Mouse (Mus musculus) embryonic facial prominence, embryonic 11.5 days (tissue): Measurements from ENCODE around the gene 4930544D05Rik. TPM values are rescaled to one million over a fixed set of nuclear protein-coding genes. Genes with fewer than 3 reads are reported as not detected.

Experiments used
- ATAC-seq: fragments of 200-750 bp; cut with Nextera tagmentation; replicated peaks from 2 replicates; pipeline ENCODE4 v1.8.0; 2017; ENCODE audit warnings: low read depth; ENCODE audit not compliant: insufficient number of reproducible peaks, low FRiP score, low TSS enrichment
- DNase-seq: peaks from one replicate; pipeline ENCODE4 v3.0.0-alpha.2; 2015; ENCODE audit warnings: low spot score
- H3K27ac ChIP-seq: fragments of 300-500 bp; sonication (generic); replicated peaks from 2 replicates; pipeline ENCODE4 v1.5.1; 2014; ENCODE audit warnings: mild to moderate bottlenecking, low read depth, low read length, control low read depth
- H3K27me3 ChIP-seq: fragments of 300-500 bp; sonication (generic); 2 replicates; pipeline ENCODE4 v1.6.1; 2014; ENCODE audit warnings: mild to moderate bottlenecking, low read length, moderate library complexity, mixed read lengths; ENCODE audit not compliant: control insufficient read depth, insufficient read depth
- H3K36me3 ChIP-seq: fragments of 300-500 bp; sonication (generic); replicated peaks from 2 replicates; pipeline ENCODE4 v1.6.1; 2014; ENCODE audit warnings: low read depth, mild to moderate bottlenecking, low read length, moderate library complexity, mixed read lengths; ENCODE audit not compliant: control insufficient read depth, insufficient read depth
- H3K4me1 ChIP-seq: fragments of 300-500 bp; sonication (generic); 2 replicates; pipeline ENCODE4 v1.6.1; 2014; ENCODE audit warnings: low read length, mixed read lengths; ENCODE audit not compliant: control insufficient read depth, insufficient read depth
- H3K4me2 ChIP-seq: fragments of 300-500 bp; sonication (generic); 2 replicates; pipeline ENCODE4 v1.6.1; 2014; ENCODE audit warnings: low read depth, mild to moderate bottlenecking, control low read depth, low read length, moderate library complexity
- H3K4me3 ChIP-seq: fragments of 300-500 bp; sonication (generic); 2 replicates; pipeline ENCODE4 v1.5.1; 2014; ENCODE audit warnings: low read depth, low read length, control low read depth
- H3K9ac ChIP-seq: fragments of 300-500 bp; sonication (generic); replicated peaks from 2 replicates; pipeline ENCODE4 v1.6.1; 2014; ENCODE audit warnings: mild to moderate bottlenecking, control low read depth, low read length
- H3K9me3 ChIP-seq: fragments of 300-500 bp; sonication (generic); replicated peaks from 2 replicates; pipeline ENCODE4 v1.6.1; 2016; ENCODE audit warnings: mild to moderate bottlenecking, low read length, inconsistent platforms, mixed read lengths; ENCODE audit not compliant: control insufficient read depth
- WGBS: fragments of 180-500 bp; shearing (Covaris S2); extraction: QIAGEN DNeasy Blood & Tissue Kit; methylation state at CpG from one replicate; pipeline ENCODE4 v1.1.7; 2014; 5-methylcytosine and 5-hydroxymethylcytosine counted together
- polyA plus RNA-seq: library from polyadenylated mRNA; unstranded; fragments of >200 nt; fragmentation: Nextera tagmentation; extraction: Ambion mirVana; gene quantifications from 2 replicates; pipeline ENCODE4 v1.2.1, GENCODE M21; 2014

4930544D05Rik gene
- polyA plus RNA-seq, 1 experiment from 2014 or later = not detected

GRCm38 (mm10) chr11:70656456-70656927, 40.8 kb downstream of the 4930544D05Rik start:
- DNase-seq = peak; percentile 80
- peak; percentile 31; the same call in 1 of the 2 replicates for ATAC-seq
- peaks cover under 1% of the 10 kb centered on the region; the same call in 1 of the 2 replicates for H3K36me3 ChIP-seq
- peak overlapping the region; percentile 95 for H3K4me2 ChIP-seq
- 4% methylated on average over 16 of the region's 16 CpGs for WGBS
- peak overlapping the region; percentile 100 for H3K4me3 ChIP-seq
- peaks cover 9% of the 10 kb centered on the region for H3K4me1 ChIP-seq
- H3K27me3 ChIP-seq = no peaks in the 10 kb centered on the region
- no peaks in the 10 kb centered on the region for H3K9me3 ChIP-seq
- H3K27ac ChIP-seq = peak overlapping the region; percentile 97
- H3K9ac ChIP-seq = peak overlapping the region; percentile 97

- Histone ChIP-seq H3K27ac (peak within 1 kb of the TSS; percentile 97), H3K9ac (peak within 1 kb of the TSS; percentile 97), H3K9me3 (no peaks in the 10 kb centered on the region), H3K27me3 (no peaks in the 10 kb centered on the region), H3K36me3 (peaks cover under 1% of the 10 kb centered on the region), H3K4me3 (peak within 1 kb of the TSS; percentile 100), H3K4me2 (peak within 1 kb of the TSS; percentile 95), H3K4me1 (peaks cover 9% of the 10 kb centered on the region)
- DNase-seq (no peak), ATAC-seq (no peak)
- WGBS = 4% methylated on average over 3 of the region's 3 CpGs
These were observed 41.3 kb downstream of the 4930544D05Rik start, which contains the start of gene Eno3 for GRCm38 (mm10) chr11:70656964-70657363. Gene Eno3, plus strand, starts transcription at chr11:70657202.

- peak overlapping the region; percentile 95; the same call in 1 of the 2 replicates for H3K4me2 ChIP-seq
- 47% methylated on average over 6 of the region's 6 CpGs for WGBS
- H3K4me3 ChIP-seq = no peak overlapping the region
- no peaks in the 10 kb centered on the region for H3K27me3 ChIP-seq
- H3K36me3 ChIP-seq = peaks cover 3% of the 10 kb centered on the region
- ATAC-seq (no peak), DNase-seq (no peak)
- peak overlapping the region; percentile 97; the same call in 1 of the 2 replicates for H3K27ac ChIP-seq
- H3K4me1 ChIP-seq = peaks cover 9% of the 10 kb centered on the region
- H3K9me3 ChIP-seq = no peaks in the 10 kb centered on the region
- 0 out of 2 replicates have a peak overlapping the region, but pooled peaks have one; percentile 7 for H3K9ac ChIP-seq
These were observed 41.9 kb downstream of the 4930544D05Rik start for GRCm38 (mm10) chr11:70657573-70657972.

GRCm38 (mm10) chr11:70657991-70658390, 42.3 kb downstream of the 4930544D05Rik start:
- 0 out of 2 replicates have a peak overlapping the region, but pooled peaks have one; percentile 7 for H3K9ac ChIP-seq
- no peak overlapping the region for H3K4me3 ChIP-seq
- H3K36me3 ChIP-seq = peaks cover 3% of the 10 kb centered on the region
- H3K27me3 ChIP-seq = no peaks in the 10 kb centered on the region
- ATAC-seq (no peak), DNase-seq (no peak)
- H3K27ac ChIP-seq = 0 out of 2 replicates have a peak overlapping the region, but pooled peaks have one; percentile 97
- H3K9me3 ChIP-seq = no peaks in the 10 kb centered on the region
- H3K4me2 ChIP-seq = no peak overlapping the region
- WGBS = 54% methylated on average over 9 of the region's 9 CpGs
- peaks cover 7% of the 10 kb centered on the region for H3K4me1 ChIP-seq

- no peak overlapping the region for H3K9ac ChIP-seq
- ATAC-seq (no peak), DNase-seq (no peak)
- H3K9me3 ChIP-seq = no peaks in the 10 kb centered on the region
- no peak overlapping the region for H3K4me2 ChIP-seq
- no peak overlapping the region for H3K27ac ChIP-seq
- H3K27me3 ChIP-seq = no peaks in the 10 kb centered on the region
- H3K4me1 ChIP-seq = peaks cover 7% of the 10 kb centered on the region
- WGBS = 90% methylated on average over 5 of the region's 5 CpGs
- H3K36me3 ChIP-seq = peaks cover 3% of the 10 kb centered on the region
- no peak overlapping the region for H3K4me3 ChIP-seq
These were observed 42.9 kb downstream of the 4930544D05Rik start for GRCm38 (mm10) chr11:70658521-70658920.

- no peak for ATAC-seq
- Histone ChIP-seq H3K4me1 (peaks cover 7% of the 10 kb centered on the region), H3K27ac (no peak overlapping the region), H3K9me3 (no peaks in the 10 kb centered on the region), H3K9ac (no peak overlapping the region), H3K27me3 (no peaks in the 10 kb centered on the region), H3K36me3 (peaks cover 3% of the 10 kb centered on the region), H3K4me3 (no peak overlapping the region), H3K4me2 (no peak overlapping the region)
- DNase-seq = no peak
- WGBS = 71% methylated on average over 8 of the region's 8 CpGs
These were observed 43.3 kb downstream of the 4930544D05Rik start for GRCm38 (mm10) chr11:70658942-70659341.

- ATAC-seq (no peak), DNase-seq (no peak)
- 89% methylated on average over 8 of the region's 8 CpGs for WGBS
- Histone ChIP-seq H3K27ac (no peak overlapping the region), H3K4me1 (peaks cover 7% of the 10 kb centered on the region), H3K9me3 (no peaks in the 10 kb centered on the region), H3K36me3 (peaks cover 7% of the 10 kb centered on the region), H3K4me3 (no peak overlapping the region), H3K9ac (no peak overlapping the region), H3K27me3 (no peaks in the 10 kb centered on the region), H3K4me2 (no peak overlapping the region)
These were observed 44.9 kb downstream of the 4930544D05Rik start for GRCm38 (mm10) chr11:70660571-70660970.

- WGBS = 90% methylated on average over 8 of the region's 8 CpGs
- H3K4me2 ChIP-seq = no peak overlapping the region
- DNase-seq (no peak), ATAC-seq (no peak)
- no peak overlapping the region for H3K27ac ChIP-seq
- no peak overlapping the region for H3K9ac ChIP-seq
- H3K27me3 ChIP-seq = no peaks in the 10 kb centered on the region
- no peaks in the 10 kb centered on the region for H3K4me1 ChIP-seq
- no peaks in the 10 kb centered on the region for H3K9me3 ChIP-seq
- H3K4me3 ChIP-seq = no peak overlapping the region
- H3K36me3 ChIP-seq = peaks cover 7% of the 10 kb centered on the region
These were observed 47.5 kb downstream of the 4930544D05Rik start for GRCm38 (mm10) chr11:70663101-70663500.
